Mouse (Mus musculus) spleen, adult 12 weeks (tissue): ENCODE measurements around the gene Cib2.
"Not testable (repeated sequence)": the region's sequence is repeated elsewhere in the genome, so short reads cannot be mapped to it uniquely, and the experiment has no call there.

Source experiments
- DNase-seq: peaks from one replicate; pipeline ENCODE4 v3.0.0; 2022; ENCODE audit warnings: low spot score

Cib2 gene

GRCm38 (mm10) chr9:54559771-54560471, at the start of gene Cib2:
Gene Cib2, minus strand, starts transcription at chr9:54560218.
- DNase-seq = peak; percentile 45

GRCm38 (mm10) chr9:54604886-54605285, 44.9 kb upstream of the Cib2 start:
- peak; percentile 22 for DNase-seq

- no peak for DNase-seq
These were observed 44.2 kb upstream of the Cib2 start for GRCm38 (mm10) chr9:54604131-54604654.

- no peak for DNase-seq
These were observed 42.9 kb upstream of the Cib2 start for GRCm38 (mm10) chr9:54602916-54603315.

- no peak for DNase-seq
These were observed 42.4 kb upstream of the Cib2 start for GRCm38 (mm10) chr9:54602386-54602785.

GRCm38 (mm10) chr9:54596752-54597465, 36.9 kb upstream of the Cib2 start:
- no peak for DNase-seq

- DNase-seq = not testable (repeated sequence)
These were observed 33.6 kb upstream of the Cib2 start for GRCm38 (mm10) chr9:54593652-54594051.

- DNase-seq = no peak
These were observed 27.8 kb upstream of the Cib2 start for GRCm38 (mm10) chr9:54587863-54588262.

- peak; percentile 98 for DNase-seq
These were observed 26.4 kb upstream of the Cib2 start, which contains the start of gene Idh3a for GRCm38 (mm10) chr9:54586199-54587061. Gene Idh3a, plus strand, starts transcription at chr9:54586334.

GRCm38 (mm10) chr9:54585839-54586198, 25.8 kb upstream of the Cib2 start:
- DNase-seq = no peak

GRCm38 (mm10) chr9:54584127-54584526, 24.1 kb upstream of the Cib2 start:
- not testable (repeated sequence) for DNase-seq

GRCm38 (mm10) chr9:54583712-54584111, 23.7 kb upstream of the Cib2 start:
- DNase-seq = no peak

GRCm38 (mm10) chr9:54571130-54571839, 11.3 kb upstream of the Cib2 start:
- DNase-seq = no peak

- DNase-seq = no peak
These were observed 8.7 kb upstream of the Cib2 start for GRCm38 (mm10) chr9:54568732-54569131.

GRCm38 (mm10) chr9:54566958-54567357, 6.9 kb upstream of the Cib2 start:
- DNase-seq = no peak

- DNase-seq = no peak
These were observed 998 bp upstream of the Cib2 start for GRCm38 (mm10) chr9:54560831-54561601.

GRCm38 (mm10) chr9:54558731-54559130, 1.3 kb downstream of the Cib2 start:
- no peak for DNase-seq

- no peak for DNase-seq
These were observed 5.0 kb downstream of the Cib2 start for GRCm38 (mm10) chr9:54555044-54555443.

GRCm38 (mm10) chr9:54552409-54552808, 7.6 kb downstream of the Cib2 start:
- no peak for DNase-seq

GRCm38 (mm10) chr9:54549433-54549832, 10.6 kb downstream of the Cib2 start:
- no peak for DNase-seq

- peak; percentile 23 for DNase-seq
These were observed 12.5 kb downstream of the Cib2 start for GRCm38 (mm10) chr9:54547536-54547935.
